Mouse (Mus musculus): ENCODE results near the gene Camta1. TPM values are rescaled to one million over a fixed set of nuclear protein-coding genes. Genes with fewer than 3 reads are reported as not detected.

The Camta1 gene
- polyA plus RNA-seq, 1 experiment from 2014 or later: 93.9 TPM

DNA sequence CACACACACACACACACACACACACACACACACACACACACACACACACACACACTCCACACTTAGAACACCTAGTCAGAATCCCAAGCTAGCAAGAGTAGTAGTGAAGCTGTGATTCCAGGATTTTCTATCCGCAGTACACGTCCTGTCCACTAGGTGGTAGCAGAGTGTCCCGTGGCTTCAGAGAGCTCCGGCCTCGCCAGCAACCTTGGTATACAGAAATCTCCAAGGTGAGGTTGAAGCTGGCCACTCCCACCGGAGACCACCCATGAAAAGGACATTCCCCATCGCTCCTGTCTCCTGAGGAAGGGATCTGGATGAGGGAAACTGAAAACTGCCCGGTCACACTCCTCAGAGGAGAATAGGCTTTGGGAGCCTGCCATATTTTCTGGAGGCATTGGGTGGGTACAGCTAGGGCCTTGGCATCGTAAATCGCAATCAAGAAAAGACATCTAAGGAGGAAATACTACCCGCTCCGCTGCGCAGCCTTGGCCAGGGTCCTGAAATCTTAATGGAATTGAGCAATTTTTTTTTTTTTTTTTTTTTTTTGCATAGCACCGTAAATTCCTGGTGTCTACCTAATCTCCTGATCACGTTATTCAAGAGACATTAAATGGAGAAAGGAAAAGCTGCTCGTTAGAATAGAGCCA is 578.5 kb downstream of the Camta1 start:
- 36% methylated on average over 16 of the region's 16 CpGs for WGBS

DNA sequence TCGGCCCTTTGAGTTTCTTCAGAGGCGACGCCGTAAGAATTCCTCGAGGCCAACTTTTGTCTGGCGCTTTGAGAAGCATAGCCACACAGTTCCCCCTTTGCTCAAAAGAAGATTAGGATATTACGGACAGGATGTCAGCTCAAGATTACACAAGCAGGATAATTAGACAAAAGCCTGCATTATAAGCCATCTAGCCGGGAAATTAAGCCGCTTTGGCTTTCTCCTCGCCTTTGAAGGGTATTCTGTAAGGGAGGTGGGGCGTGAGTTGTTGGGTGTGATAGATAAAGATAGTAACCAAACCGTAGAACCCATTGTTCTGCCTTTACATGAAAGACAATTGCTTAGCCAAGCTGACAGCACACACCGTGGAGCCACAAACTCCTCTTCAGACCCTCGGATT is 579.6 kb downstream of the Camta1 start:
- no peak for DNase-seq (ENCODE audit: low spot score)
- Histone ChIP-seq H3K9me3 (ENCODE audit: control insufficient read depth, low read length) (no peaks in the 10 kb centered on the region), H3K4me1 (replicated peaks; ENCODE audit: control insufficient read depth, insufficient read depth, low read length) (no peaks in the 10 kb centered on the region), H3K4me2 (no peak overlapping the region), H3K27ac (ENCODE audit: low read depth, low read length) (no peak overlapping the region), H3K27me3 (replicated peaks; ENCODE audit: control insufficient read depth, insufficient read depth, low read length) (no peaks in the 10 kb centered on the region; the same call in 1 of the 2 replicates), H3K4me3 (ENCODE audit: low read depth, low read length) (no peak overlapping the region), H3K9ac (ENCODE audit: low read depth, low read length) (no peak overlapping the region), H3K36me3 (ENCODE audit: control insufficient read depth, insufficient read depth, low read length) (no peaks in the 10 kb centered on the region)
- no peak for ATAC-seq (replicated peaks; ENCODE audit: low FRiP score)
- WGBS: 68% methylated on average over 14 of the region's 14 CpGs

More for the DNA sequence above, 578.5 kb downstream of the Camta1 start:
- H3K27ac ChIP-seq (ENCODE audit: low read depth, low read length): no peak overlapping the region
- H3K4me2 ChIP-seq: no peak overlapping the region
- H3K27me3 ChIP-seq (replicated peaks; ENCODE audit: control insufficient read depth, insufficient read depth, low read length): no peaks in the 10 kb centered on the region; the same call in 1 of the 2 replicates
- H3K4me1 ChIP-seq (replicated peaks; ENCODE audit: control insufficient read depth, insufficient read depth, low read length): no peaks in the 10 kb centered on the region
- H3K36me3 ChIP-seq (ENCODE audit: control insufficient read depth, insufficient read depth, low read length): no peaks in the 10 kb centered on the region
- no peak overlapping the region for H3K9ac ChIP-seq (ENCODE audit: low read depth, low read length)
- ATAC-seq (replicated peaks; ENCODE audit: low FRiP score) (no peak), DNase-seq (ENCODE audit: low spot score) (peak; percentile 55)
- H3K9me3 ChIP-seq (ENCODE audit: control insufficient read depth, low read length): no peaks in the 10 kb centered on the region
- H3K4me3 ChIP-seq (ENCODE audit: low read depth, low read length): no peak overlapping the region

- no peak for ATAC-seq (replicated peaks; ENCODE audit: low FRiP score)
- no peaks in the 10 kb centered on the region for H3K4me1 ChIP-seq (replicated peaks; ENCODE audit: control insufficient read depth, insufficient read depth, low read length)
- no peak overlapping the region for H3K9ac ChIP-seq (ENCODE audit: low read depth, low read length)
- WGBS: 60% methylated on average over 13 of the region's 13 CpGs
- no peaks in the 10 kb centered on the region; the same call in 1 of the 2 replicates for H3K27me3 ChIP-seq (replicated peaks; ENCODE audit: control insufficient read depth, insufficient read depth, low read length)
- H3K36me3 ChIP-seq (ENCODE audit: control insufficient read depth, insufficient read depth, low read length): no peaks in the 10 kb centered on the region
- DNase-seq (ENCODE audit: low spot score): no peak
- no peak overlapping the region for H3K27ac ChIP-seq (ENCODE audit: low read depth, low read length)
- H3K4me3 ChIP-seq (ENCODE audit: low read depth, low read length): no peak overlapping the region
- H3K4me2 ChIP-seq: no peak overlapping the region
- no peaks in the 10 kb centered on the region for H3K9me3 ChIP-seq (ENCODE audit: control insufficient read depth, low read length)
Measured at GRCm38 (mm10) chr4:151275292-151275691, 586.4 kb downstream of the Camta1 start.

GRCm38 (mm10) chr4:151263786-151264414 is 597.8 kb downstream of the Camta1 start:
- Histone ChIP-seq H3K4me1 (replicated peaks; ENCODE audit: control insufficient read depth, insufficient read depth, low read length) (no peaks in the 10 kb centered on the region), H3K36me3 (ENCODE audit: control insufficient read depth, insufficient read depth, low read length) (no peaks in the 10 kb centered on the region), H3K27me3 (replicated peaks; ENCODE audit: control insufficient read depth, insufficient read depth, low read length) (no peaks in the 10 kb centered on the region), H3K9ac (ENCODE audit: low read depth, low read length) (no peak overlapping the region), H3K4me2 (no peak overlapping the region), H3K27ac (ENCODE audit: low read depth, low read length) (no peak overlapping the region), H3K9me3 (ENCODE audit: control insufficient read depth, low read length) (no peaks in the 10 kb centered on the region), H3K4me3 (ENCODE audit: low read depth, low read length) (no peak overlapping the region)
- ATAC-seq (replicated peaks; ENCODE audit: low FRiP score) (no peak), DNase-seq (ENCODE audit: low spot score) (no peak)
- whole genome bisulfite sequencing: 64% methylated on average over 14 of the region's 14 CpGs

GRCm38 (mm10) chr4:151263052-151263451 is 598.6 kb downstream of the Camta1 start:
- DNase-seq (ENCODE audit: low spot score) (no peak), ATAC-seq (replicated peaks; ENCODE audit: low FRiP score) (no peak)
- H3K9ac ChIP-seq (ENCODE audit: low read depth, low read length): no peak overlapping the region
- 67% methylated on average over 7 of the region's 7 CpGs for WGBS
- no peak overlapping the region for H3K27ac ChIP-seq (ENCODE audit: low read depth, low read length)
- no peaks in the 10 kb centered on the region for H3K9me3 ChIP-seq (ENCODE audit: control insufficient read depth, low read length)
- H3K4me2 ChIP-seq: no peak overlapping the region
- H3K4me1 ChIP-seq (replicated peaks; ENCODE audit: control insufficient read depth, insufficient read depth, low read length): no peaks in the 10 kb centered on the region
- no peak overlapping the region for H3K4me3 ChIP-seq (ENCODE audit: low read depth, low read length)
- H3K36me3 ChIP-seq (ENCODE audit: control insufficient read depth, insufficient read depth, low read length): no peaks in the 10 kb centered on the region
- H3K27me3 ChIP-seq (replicated peaks; ENCODE audit: control insufficient read depth, insufficient read depth, low read length): no peaks in the 10 kb centered on the region

DNA sequence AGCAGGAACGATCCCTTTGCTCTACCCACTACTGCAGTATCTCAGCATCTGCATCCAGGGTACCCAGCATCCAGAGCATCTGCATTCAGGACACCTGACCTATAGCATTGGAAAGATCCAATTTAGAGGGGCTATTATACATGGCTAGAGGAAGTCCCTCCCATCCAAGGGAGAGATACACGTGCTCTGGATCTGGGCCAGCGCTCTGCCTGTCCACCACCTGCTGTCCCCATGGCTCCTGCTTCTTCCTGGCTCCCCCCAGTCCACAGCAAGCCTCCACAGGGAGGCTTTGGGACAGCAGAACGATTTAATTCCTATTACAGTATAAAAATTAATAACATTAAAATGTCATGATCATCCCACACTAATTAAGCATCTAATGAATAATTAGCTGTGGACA is 605.1 kb downstream of the Camta1 start:
- ATAC-seq (replicated peaks; ENCODE audit: low FRiP score) (no peak), DNase-seq (ENCODE audit: low spot score) (no peak)
- Histone ChIP-seq H3K9me3 (ENCODE audit: control insufficient read depth, low read length) (no peaks in the 10 kb centered on the region), H3K4me1 (replicated peaks; ENCODE audit: control insufficient read depth, insufficient read depth, low read length) (no peaks in the 10 kb centered on the region), H3K36me3 (ENCODE audit: control insufficient read depth, insufficient read depth, low read length) (no peaks in the 10 kb centered on the region), H3K9ac (ENCODE audit: low read depth, low read length) (no peak overlapping the region), H3K27me3 (replicated peaks; ENCODE audit: control insufficient read depth, insufficient read depth, low read length) (no peaks in the 10 kb centered on the region), H3K27ac (ENCODE audit: low read depth, low read length) (no peak overlapping the region), H3K4me2 (no peak overlapping the region), H3K4me3 (ENCODE audit: low read depth, low read length) (no peak overlapping the region)
- WGBS: 67% methylated on average over 4 of the region's 4 CpGs

- no peak for ATAC-seq (replicated peaks; ENCODE audit: low FRiP score)
- DNase-seq (ENCODE audit: low spot score): no peak
Measured at GRCm38 (mm10) chr4:151250824-151251223, 610.9 kb downstream of the Camta1 start.

DNA sequence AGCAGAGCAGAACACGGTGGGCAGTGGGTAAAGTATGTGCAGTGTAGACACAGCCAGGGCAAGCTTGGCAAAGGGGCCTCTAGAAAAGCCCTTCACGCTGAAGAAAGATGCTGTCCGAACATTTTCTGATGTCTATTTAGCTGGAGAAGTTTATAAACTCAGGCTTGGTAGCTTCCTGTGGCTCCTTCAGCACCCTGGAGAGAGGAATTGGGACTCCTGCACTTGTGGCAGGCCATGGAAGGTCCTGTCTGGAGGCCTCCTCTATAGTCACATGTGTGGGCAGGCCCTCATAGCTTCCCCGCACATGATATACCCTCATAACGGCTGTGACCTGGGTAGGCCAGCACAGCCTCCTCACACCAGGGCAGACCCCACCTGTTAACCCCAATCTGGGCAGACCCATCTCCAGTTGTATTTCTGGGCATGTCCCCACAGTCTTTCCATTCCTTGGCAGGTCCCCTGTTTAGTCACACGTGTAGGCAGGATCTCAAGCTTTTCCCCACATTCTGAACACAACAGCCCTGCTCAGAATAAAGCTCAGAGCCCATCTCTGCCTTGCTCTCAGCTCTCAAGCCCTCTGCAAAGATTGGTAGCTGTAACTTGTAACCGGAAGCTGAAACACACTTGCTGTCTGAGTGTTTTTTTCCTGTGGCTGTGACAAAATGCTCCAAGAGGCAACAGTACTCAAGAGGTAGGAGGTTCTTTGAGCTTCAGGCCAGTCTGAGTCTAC is 616.4 kb downstream of the Camta1 start:
- H3K27ac ChIP-seq (ENCODE audit: low read depth, low read length): no peak overlapping the region
- DNase-seq (ENCODE audit: low spot score): no peak
- H3K36me3 ChIP-seq (ENCODE audit: control insufficient read depth, insufficient read depth, low read length): no peaks in the 10 kb centered on the region
- ATAC-seq (replicated peaks; ENCODE audit: low FRiP score): no peak
- no peak overlapping the region for H3K9ac ChIP-seq (ENCODE audit: low read depth, low read length)
- WGBS: 66% methylated on average over 7 of the region's 7 CpGs
- H3K4me3 ChIP-seq (ENCODE audit: low read depth, low read length): no peak overlapping the region
- peaks cover 4% of the 10 kb centered on the region; the same call in 1 of the 2 replicates for H3K9me3 ChIP-seq (ENCODE audit: control insufficient read depth, low read length)
- H3K4me2 ChIP-seq: no peak overlapping the region
- H3K27me3 ChIP-seq (replicated peaks; ENCODE audit: control insufficient read depth, insufficient read depth, low read length): no peaks in the 10 kb centered on the region; the same call in 1 of the 2 replicates
- no peaks in the 10 kb centered on the region for H3K4me1 ChIP-seq (replicated peaks; ENCODE audit: control insufficient read depth, insufficient read depth, low read length)

More at GRCm38 (mm10) chr4:151250824-151251223, 610.9 kb downstream of the Camta1 start:
- H3K27ac ChIP-seq (ENCODE audit: low read depth, low read length): no peak overlapping the region
- H3K27me3 ChIP-seq (replicated peaks; ENCODE audit: control insufficient read depth, insufficient read depth, low read length): no peaks in the 10 kb centered on the region
- WGBS: 89% methylated on average over 6 of the region's 6 CpGs
- H3K4me3 ChIP-seq (ENCODE audit: low read depth, low read length): no peak overlapping the region
- no peak overlapping the region for H3K9ac ChIP-seq (ENCODE audit: low read depth, low read length)
- H3K36me3 ChIP-seq (ENCODE audit: control insufficient read depth, insufficient read depth, low read length): no peaks in the 10 kb centered on the region
- no peaks in the 10 kb centered on the region for H3K4me1 ChIP-seq (replicated peaks; ENCODE audit: control insufficient read depth, insufficient read depth, low read length)
- H3K4me2 ChIP-seq: no peak overlapping the region
- no peaks in the 10 kb centered on the region for H3K9me3 ChIP-seq (ENCODE audit: control insufficient read depth, low read length)
